Mouse (Mus musculus) kidney, adult 9 months (tissue): ENCODE results near the gene Eloa.
"Not testable (repeated sequence)": the region's sequence is repeated elsewhere in the genome, so short reads cannot be mapped to it uniquely, and the experiment has no call there.

Experiments used
- DNase-seq: peaks from one replicate; pipeline ENCODE4 v3.0.0; 2022

The Eloa gene

GRCm38 (mm10) chr4:135980223-135980622, 41.3 kb downstream of the Eloa start:
- DNase-seq = not testable (repeated sequence)

DNA sequence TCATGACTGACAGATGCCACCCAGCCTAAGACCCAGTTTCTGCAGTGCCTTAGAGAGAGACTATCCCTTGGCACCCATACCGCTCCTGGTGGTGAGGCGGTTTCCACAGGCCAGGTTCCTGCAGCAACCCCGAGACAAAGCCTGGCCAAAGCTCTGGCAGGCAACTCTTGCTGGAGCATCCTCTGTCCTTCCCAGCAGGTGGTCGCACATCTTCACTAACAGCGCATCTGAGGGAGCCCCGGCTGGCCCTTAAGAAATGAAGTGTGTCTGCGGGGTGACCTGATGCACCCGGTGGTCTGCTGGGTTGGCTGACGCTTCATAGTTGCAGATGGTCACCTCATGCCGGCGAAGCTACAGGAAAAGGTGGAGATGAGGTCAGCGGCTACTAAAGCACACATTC, 45.4 kb downstream of the Eloa start:
- no peak for DNase-seq

DNA sequence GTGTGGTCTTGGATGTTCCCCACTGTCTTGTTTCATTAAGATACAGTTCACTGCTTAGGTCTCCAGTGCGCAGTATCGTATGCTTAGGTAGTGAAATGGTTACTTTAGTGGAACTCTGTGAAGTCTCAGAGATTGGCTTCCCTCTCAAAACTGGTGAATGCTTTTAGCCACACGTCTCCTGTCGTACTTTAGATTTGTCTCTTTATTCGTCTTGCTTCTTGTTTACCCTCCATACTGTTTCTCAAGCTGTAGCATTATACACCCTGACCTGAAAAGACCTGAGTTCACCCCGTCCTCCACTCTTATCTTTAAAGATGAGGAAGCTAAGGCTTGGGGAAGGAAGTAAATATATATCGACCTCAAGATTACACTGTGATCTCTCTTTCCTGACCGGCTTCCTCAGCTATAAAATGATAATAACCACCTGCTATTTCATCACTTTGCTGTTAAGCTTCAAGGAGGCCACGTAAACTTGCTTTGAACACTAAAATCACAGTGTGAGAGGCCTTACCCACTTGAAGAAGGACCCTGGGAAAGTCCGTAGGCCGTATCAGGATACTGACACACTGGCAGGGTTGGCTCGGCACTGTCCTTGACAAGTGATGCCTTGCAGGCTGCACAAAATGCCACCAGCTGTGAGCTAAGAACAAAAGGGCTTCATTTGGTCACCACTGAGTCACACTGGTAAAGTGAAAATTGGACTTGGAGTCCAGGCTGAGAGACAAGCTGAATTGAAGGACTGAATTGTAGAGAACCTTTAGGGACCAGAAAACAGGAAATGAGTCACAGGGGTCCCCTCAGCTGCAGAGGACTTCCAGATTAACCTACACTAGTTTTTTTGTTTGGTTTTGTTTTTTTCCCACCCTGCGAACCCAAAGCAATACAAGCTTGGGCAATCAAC, 48.4 kb downstream of the Eloa start:
- DNase-seq = no peak

DNA sequence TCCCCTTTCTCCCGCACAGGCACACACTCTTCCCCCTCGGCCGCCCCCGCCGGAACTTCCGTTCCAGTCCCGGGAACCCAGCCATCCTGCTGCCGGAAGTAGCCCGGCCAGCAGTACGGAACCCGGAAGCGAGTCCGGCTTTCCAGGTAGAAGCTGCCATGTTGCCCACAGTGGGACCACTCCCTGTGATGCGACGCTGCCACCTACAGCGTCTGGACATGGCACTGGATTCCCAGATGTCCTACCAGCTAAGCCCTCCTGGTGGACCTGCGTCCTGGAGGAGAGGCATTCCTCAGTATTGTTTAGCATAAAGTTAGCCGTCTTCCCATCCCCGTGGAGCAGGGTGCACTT, 49.0 kb downstream of the Eloa start, which contains the start of gene Lypla2:
TSS of gene Lypla2 (minus strand) at position 71 of the 351 bp plus-strand sequence.
- peak; percentile 88 for DNase-seq

- no peak for DNase-seq
These were observed 49.6 kb downstream of the Eloa start for GRCm38 (mm10) chr4:135971805-135972555.

DNA sequence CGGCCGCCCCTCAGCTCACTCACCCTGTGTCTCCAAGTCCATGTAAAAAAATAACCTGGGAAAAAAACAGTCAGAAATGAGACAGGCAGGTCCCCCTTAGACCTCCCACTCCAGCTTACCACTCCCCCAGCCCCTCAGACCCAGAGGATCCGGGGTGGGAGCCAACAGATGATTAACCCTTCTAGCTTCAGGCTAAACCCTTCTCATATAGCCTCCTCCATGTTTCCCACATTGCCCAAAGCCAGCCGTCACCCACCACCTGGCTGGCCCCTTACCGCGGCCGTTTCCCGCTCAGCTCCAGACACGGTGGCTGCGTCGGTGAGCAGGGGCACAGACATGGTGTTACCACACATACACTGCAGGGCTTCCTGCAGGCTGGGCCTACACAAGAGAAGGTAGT, 51.0 kb downstream of the Eloa start:
- no peak for DNase-seq

DNA sequence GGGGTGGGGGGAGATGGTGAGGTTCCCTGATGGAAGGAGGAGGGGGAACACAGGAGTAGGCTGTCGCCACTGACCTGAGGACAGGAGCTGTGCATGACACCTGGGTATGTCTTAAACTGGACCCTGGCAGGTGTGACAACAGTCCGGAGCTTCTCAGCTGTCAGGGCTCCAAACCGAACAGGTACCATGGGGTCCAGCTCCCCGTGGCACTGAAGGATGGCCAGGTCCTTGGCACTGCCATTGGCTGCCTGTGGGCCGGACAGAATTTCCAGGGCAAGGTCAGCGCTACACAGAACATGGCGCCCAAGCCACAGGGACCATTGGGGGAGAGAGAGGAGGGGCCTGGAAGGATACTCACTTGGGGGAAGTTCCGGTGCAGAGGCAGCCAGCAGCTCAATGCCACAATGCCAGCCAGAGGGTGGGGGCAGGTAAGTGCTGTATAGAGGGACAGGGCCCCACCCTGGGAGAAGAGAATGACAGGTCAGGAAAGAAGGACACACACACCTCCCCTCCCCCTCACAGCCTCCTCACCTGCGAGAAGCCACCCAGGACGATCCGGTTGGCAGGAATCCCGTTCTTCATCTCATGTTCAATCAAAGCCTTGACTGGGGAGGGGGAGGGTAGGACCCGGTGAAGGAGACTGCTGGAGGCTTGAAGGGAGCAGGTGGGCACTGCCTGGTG, 52.4 kb downstream of the Eloa start:
- peak; percentile 6 for DNase-seq

- DNase-seq = no peak
These were observed 53.2 kb downstream of the Eloa start for GRCm38 (mm10) chr4:135968271-135968869.

GRCm38 (mm10) chr4:135967086-135967760, 54.3 kb downstream of the Eloa start:
- DNase-seq = no peak

DNA sequence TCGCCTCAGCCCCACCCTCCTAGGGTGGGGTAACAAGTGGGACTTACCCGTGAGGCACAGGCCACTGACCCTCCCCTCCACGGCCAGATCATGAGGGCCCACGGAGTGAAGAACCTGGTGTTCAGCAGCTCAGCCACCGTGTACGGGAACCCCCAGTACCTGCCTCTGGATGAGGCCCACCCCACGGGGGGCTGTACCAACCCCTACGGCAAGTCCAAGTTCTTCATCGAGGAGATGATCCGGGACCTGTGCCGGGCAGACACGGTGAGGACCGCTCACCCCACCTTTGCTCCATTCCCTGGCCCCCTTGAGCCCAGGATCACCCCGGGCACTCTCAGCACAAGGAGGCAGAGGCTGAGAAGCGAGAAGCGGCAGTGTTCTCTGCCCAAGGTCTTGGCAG, 55.3 kb downstream of the Eloa start:
- no peak for DNase-seq

DNA sequence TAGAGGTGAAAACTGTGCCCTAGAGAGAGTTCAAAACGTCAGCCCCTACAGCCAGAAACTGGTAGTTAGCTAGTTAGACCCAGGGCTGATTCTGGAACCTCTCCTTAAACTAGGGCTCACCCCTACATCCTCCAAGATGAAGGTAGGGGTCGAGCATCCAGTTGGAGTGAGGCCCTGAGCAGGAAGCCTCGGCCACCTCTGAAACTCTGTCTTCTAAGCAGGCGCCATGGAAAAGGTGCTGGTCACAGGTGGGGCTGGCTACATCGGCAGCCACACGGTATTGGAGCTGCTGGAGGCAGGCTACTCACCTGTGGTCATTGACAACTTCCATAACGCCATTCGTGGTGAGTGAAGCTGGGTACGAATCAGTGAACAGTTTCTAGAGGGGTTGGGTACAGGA, 56.5 kb downstream of the Eloa start:
- peak; percentile 17 for DNase-seq

- peak; percentile 79 for DNase-seq
These were observed 57.1 kb downstream of the Eloa start for GRCm38 (mm10) chr4:135964426-135964825.

DNA sequence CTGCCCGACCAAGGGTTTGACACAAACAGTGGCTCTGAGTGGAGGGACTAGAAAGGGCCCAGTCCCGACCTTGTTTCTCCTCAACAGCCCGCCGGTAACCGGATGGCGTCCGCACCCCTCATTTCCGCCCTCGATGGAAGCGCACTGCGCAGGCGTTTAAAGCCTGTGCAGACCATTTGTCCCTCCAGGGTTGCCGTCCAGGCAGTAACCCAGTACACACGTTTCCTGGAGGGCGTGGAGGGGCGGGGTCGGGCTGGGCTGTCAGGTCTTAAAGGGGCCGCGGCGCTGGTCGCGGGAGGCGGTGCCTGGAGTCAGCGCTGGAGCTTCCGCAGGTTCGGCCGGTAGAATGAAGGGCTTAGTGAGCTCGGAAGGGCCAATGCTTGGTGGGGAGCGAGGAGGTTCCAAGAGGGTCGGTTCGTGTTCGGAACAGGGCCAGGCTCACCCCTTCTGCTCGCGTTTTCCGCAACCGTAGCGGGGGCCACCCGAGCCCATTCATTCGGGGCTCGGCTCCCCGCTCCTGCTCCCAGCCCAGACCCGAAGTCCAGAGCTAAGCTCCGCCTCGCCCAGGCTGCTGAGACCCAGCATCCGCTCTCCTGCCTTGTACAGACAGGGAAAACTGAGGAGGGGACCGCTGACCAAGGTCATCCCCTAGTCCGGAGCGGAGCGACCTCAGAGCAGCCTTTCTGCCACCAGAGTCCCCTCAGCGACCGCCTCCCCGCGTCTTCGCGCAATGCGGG, 57.9 kb downstream of the Eloa start, which contains the start of gene Gale:
TSS of gene Gale (plus strand) at position 271 of the 737 bp plus-strand sequence.
- DNase-seq = peak; percentile 94

DNA sequence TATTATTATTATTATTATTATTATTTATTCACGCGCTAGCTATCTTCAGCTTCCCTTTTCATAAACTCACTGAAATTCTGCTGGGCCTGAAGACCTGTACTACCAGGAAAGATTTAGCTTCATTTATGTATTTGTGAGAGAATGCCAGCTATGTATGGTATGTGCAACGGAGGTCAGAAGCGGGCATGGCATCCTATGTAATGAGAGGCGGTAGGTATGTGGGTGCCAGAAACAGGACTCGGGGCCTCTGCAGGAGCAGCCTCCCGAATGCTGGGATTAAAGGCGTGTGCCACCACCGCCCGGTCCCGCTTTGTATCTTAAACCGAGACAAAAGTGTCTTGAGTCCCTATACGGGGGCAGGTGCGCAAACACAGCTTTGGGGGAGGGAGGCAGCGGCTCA, 58.6 kb downstream of the Eloa start:
- DNase-seq = no peak

GRCm38 (mm10) chr4:135962198-135962597, 59.4 kb downstream of the Eloa start:
- peak; percentile 19 for DNase-seq

- peak; percentile 7 for DNase-seq
These were observed 59.9 kb downstream of the Eloa start for GRCm38 (mm10) chr4:135961709-135962108.

DNA sequence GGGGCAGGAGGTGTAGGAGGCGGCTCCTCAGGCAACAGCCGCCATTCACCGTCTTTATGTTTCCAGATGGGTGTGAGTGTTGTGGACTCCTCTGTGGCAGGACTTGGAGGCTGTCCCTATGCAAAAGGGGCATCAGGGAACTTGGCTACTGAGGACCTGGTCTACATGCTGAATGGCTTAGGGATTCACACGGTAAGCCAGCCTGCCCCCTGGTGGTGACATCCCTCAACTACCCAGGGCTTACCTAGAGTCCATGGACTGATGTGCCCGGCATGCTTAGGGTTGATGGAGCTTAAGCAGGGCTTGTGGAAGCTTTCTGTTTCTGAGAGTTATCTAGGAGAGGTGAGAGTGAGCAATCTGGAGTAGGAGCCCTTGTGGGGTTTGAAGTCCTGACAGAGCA, 60.8 kb downstream of the Eloa start:
- DNase-seq = peak; percentile 89

DNA sequence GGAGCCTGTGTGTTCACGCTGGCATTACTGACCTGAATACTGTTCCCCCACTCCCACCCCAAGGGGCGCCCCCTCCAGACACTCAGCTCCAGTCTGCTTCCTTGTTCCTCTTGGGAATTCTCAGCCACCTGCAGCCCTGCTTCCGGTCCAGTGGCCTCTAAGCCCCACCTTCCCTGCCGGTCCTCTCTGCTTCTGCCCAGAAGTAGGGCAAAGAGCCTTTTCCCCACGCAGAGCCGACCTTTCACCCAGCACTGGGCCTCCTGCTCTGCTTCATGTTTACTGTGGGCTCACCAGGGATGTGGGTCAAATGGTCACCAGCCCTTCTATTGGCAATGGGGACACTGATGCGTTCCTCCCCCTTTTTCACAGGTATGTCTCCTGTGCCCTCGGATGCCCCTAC, 63.2 kb downstream of the Eloa start:
- peak; percentile 91 for DNase-seq

GRCm38 (mm10) chr4:135955886-135956285, 65.7 kb downstream of the Eloa start:
- no peak for DNase-seq

DNA sequence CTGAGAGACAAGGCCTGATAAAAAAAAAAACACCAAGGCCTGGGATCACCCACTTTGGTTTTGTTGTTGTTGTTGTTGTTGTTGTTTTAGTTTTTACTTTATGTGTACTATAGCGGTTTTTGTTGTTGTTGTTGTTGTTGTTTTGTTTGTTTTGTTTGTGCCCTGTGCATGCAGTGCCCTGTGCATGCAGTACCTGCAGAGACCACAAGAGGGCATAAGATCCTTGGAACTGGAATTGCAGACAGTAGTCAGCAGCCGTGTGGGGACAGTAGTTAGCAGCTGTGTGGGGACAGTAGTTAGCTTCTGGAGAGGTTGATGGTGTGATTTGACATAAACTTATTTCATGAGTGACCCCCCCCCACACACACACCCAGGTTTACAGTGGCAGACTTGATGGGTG, 67.3 kb downstream of the Eloa start:
- peak; percentile 82 for DNase-seq
